Mouse (Mus musculus) neural tube, embryonic 13.5 days (tissue): ENCODE measurements around the gene Mrpl11. TPM values are rescaled to one million over a fixed set of nuclear protein-coding genes. Genes with fewer than 3 reads are reported as not detected.
"Not testable (repeated sequence)": the region's sequence is repeated elsewhere in the genome, so short reads cannot be mapped to it uniquely, and the experiment has no call there.

ENCODE experiments used
- ATAC-seq: fragments of 200-750 bp; cut with Nextera tagmentation; 2 replicates; pipeline ENCODE4 v1.8.0; 2017; ENCODE audit warnings: low read depth, mild to moderate bottlenecking, moderate TSS enrichment, moderate library complexity
- H3K27ac ChIP-seq: fragments of 300-500 bp; sonication (generic); replicated peaks from 2 replicates; pipeline ENCODE4 v1.5.1; 2015; ENCODE audit warnings: moderate library complexity, mild to moderate bottlenecking, inconsistent platforms
- H3K27me3 ChIP-seq: fragments of 300-500 bp; sonication (generic); 2 replicates; pipeline ENCODE4 v1.6.1; 2015; ENCODE audit warnings: mild to moderate bottlenecking, inconsistent platforms
- H3K36me3 ChIP-seq: fragments of 300-500 bp; sonication (generic); 2 replicates; pipeline ENCODE4 v1.6.1; 2015; ENCODE audit warnings: mild to moderate bottlenecking, inconsistent platforms
- H3K4me1 ChIP-seq: fragments of 300-500 bp; sonication (generic); replicated peaks from 2 replicates; pipeline ENCODE4 v1.6.1; 2015; ENCODE audit warnings: inconsistent platforms
- H3K4me2 ChIP-seq: fragments of 300-500 bp; sonication (generic); 2 replicates; pipeline ENCODE4 v1.6.1; 2015; ENCODE audit warnings: inconsistent platforms, mild to moderate bottlenecking, moderate library complexity
- H3K4me3 ChIP-seq: fragments of 300-500 bp; sonication (generic); 2 replicates; pipeline ENCODE4 v1.5.1; 2015; ENCODE audit warnings: mild to moderate bottlenecking, inconsistent platforms
- H3K9ac ChIP-seq: fragments of 300-500 bp; sonication (generic); 2 replicates; pipeline ENCODE4 v1.6.1; 2015; ENCODE audit warnings: moderate library complexity, mild to moderate bottlenecking, inconsistent platforms
- H3K9me3 ChIP-seq: fragments of 300-500 bp; sonication (generic); 2 replicates; pipeline ENCODE4 v1.6.1; 2016; ENCODE audit warnings: inconsistent platforms
- WGBS: fragments of 180-500 bp; shearing (Covaris S2); methylation state at CpG from one replicate; pipeline ENCODE4 v1.1.7; 2015; 5-methylcytosine and 5-hydroxymethylcytosine counted together
- polyA plus RNA-seq: library from polyadenylated mRNA; unstranded; fragments of >200 nt; fragmentation: Nextera tagmentation; extraction: Ambion mirVana; gene quantifications from 2 replicates; pipeline ENCODE4 v1.2.1, GENCODE M21; 2015

Gene Mrpl11
- polyA plus RNA-seq, 1 experiment from 2014 or later: 117 TPM

DNA sequence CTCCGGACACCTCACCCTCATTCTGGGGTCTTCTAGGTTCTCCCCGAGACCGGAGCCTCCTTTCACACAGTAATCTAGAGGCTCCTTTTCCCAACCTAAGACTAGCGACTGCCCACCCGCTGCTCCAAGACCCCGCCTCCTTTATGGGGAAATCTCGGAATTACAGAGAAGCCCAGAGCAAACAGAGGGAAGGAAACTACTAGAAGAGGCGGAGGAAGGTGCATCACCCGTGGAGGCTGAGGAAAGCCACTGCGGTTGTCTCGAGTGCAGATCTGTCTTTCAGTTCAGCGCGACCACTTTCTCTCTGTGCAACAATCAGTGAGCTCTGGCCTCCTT is 18.7 kb upstream of the Mrpl11 start:
- Histone ChIP-seq H3K27me3 (peaks cover 27% of the 10 kb centered on the region), H3K9me3 (no peaks in the 10 kb centered on the region), H3K9ac (peak overlapping the region; percentile 82), H3K27ac (peak overlapping the region; percentile 82), H3K4me3 (peak overlapping the region; percentile 66), H3K4me1 (peaks cover 19% of the 10 kb centered on the region), H3K4me2 (peak overlapping the region; percentile 85), H3K36me3 (no peaks in the 10 kb centered on the region)
- 8% methylated on average over 13 of the region's 13 CpGs for WGBS
- no peak; the same call in 1 of the 2 replicates for ATAC-seq

DNA sequence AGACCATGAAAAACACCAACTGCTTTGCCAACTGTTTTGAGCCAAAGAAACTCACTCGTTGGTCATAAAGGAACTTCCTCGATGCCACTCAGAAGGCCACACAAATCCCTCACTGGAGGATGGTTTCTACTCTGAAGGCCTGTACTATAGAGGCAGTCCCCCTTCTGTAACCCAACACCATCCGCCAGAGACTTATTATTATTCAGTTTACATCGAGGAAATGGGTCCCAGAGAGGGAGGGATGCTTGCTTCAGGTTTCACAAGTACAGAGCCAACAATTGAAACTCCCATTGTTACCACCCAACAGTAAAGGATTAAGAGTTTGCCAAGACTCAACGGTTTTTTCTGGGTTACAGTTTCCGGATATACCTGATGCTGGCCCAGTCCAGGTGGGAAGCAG is 16.4 kb upstream of the Mrpl11 start:
- H3K9ac ChIP-seq: no peak overlapping the region
- no peak overlapping the region for H3K4me2 ChIP-seq
- no peaks in the 10 kb centered on the region for H3K9me3 ChIP-seq
- no peaks in the 10 kb centered on the region for H3K36me3 ChIP-seq
- H3K27me3 ChIP-seq: peaks cover 23% of the 10 kb centered on the region
- no peak overlapping the region for H3K4me3 ChIP-seq
- H3K4me1 ChIP-seq: peaks cover 19% of the 10 kb centered on the region
- 37% methylated on average over 6 of the region's 6 CpGs for WGBS
- no peak for ATAC-seq
- no peak overlapping the region for H3K27ac ChIP-seq

DNA sequence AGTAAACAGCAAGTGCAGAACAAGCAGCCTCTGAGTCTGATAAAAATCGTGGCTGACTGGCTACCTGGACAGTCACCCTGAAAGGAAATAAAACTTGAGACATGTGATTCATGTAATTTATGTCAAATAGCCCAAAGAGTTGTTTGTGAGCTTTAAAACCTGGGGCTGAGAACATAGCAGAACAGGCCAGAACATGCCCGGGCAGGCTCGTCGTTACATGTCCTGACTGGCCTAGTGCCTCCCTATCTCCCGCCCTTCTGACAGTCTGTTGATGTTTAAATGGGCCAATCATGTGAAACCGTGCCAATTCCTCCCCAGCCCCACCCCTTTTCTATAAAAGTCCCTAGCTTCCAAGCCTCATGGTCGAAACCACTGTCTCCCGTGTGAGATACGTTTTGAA is 13.3 kb upstream of the Mrpl11 start:
- 86% methylated on average over 9 of the region's 9 CpGs for whole genome bisulfite sequencing
- ATAC-seq: not testable (repeated sequence)
- H3K27me3 ChIP-seq: peaks cover 14% of the 10 kb centered on the region

DNA sequence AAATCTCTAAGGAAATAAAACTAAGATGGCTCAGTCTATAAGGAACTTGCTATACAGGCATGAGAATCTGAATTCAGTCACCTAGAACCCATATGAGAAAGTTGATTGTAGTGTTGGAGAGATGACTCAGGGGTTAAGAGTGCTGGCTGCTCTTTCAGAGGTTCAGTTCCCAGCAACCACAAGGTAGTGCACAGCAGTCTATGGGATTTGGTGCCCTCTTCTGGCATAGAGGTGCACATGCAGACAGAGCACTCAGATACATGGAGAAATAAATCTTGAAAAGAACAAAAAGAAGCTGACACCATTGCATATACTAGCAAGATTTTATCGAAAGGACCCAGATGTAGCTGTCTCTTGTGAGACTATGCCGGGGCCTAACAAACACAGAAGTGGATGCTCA is 6.3 kb downstream of the Mrpl11 start:
- Histone ChIP-seq H3K36me3 (peaks cover 42% of the 10 kb centered on the region), H3K4me2 (no peak overlapping the region), H3K27ac (no peak overlapping the region), H3K4me3 (no peak overlapping the region), H3K9me3 (no peaks in the 10 kb centered on the region), H3K9ac (no peak overlapping the region), H3K4me1 (peaks cover 2% of the 10 kb centered on the region), H3K27me3 (no peaks in the 10 kb centered on the region)
- ATAC-seq: no peak
- WGBS: 85% methylated on average over 2 of the region's 2 CpGs

More for the DNA sequence above, 13.3 kb upstream of the Mrpl11 start:
- H3K4me2 ChIP-seq, H3K4me3 ChIP-seq, H3K27ac ChIP-seq, H3K9ac ChIP-seq, H3K36me3 ChIP-seq, H3K9me3 ChIP-seq, H3K4me1 ChIP-seq: not testable (repeated sequence)

DNA sequence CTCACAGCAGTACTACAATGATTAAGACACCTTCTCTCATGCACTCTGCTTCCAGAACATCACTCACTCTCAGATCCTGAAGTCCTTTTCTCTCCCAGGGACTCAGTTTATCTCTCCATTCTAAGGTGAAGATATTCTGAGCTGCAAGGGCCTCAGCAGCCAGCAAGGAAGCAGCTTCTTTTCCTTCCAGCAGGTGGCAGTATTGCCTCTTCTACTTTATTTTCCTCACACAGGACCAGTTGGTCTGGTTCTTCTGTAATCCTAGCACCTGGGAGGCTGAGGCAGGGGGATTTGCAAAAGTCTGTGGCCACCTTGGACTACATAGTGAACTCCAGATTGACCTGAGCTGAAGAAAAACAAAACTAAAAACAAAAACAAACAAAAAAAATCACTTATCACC is 19.8 kb downstream of the Mrpl11 start:
- H3K4me1 ChIP-seq: no peaks in the 10 kb centered on the region
- no peak overlapping the region for H3K4me2 ChIP-seq
- 0 out of 2 replicates have a peak, but pooled peaks cover 8% of the 10 kb centered on the region for H3K36me3 ChIP-seq
- H3K27ac ChIP-seq: no peak overlapping the region
- no peak overlapping the region for H3K4me3 ChIP-seq
- no peak overlapping the region for H3K9ac ChIP-seq
- H3K27me3 ChIP-seq: peaks cover 43% of the 10 kb centered on the region
- ATAC-seq: 0 out of 2 replicates have a peak, but pooled peaks have one; percentile 23
- H3K9me3 ChIP-seq: no peaks in the 10 kb centered on the region

DNA sequence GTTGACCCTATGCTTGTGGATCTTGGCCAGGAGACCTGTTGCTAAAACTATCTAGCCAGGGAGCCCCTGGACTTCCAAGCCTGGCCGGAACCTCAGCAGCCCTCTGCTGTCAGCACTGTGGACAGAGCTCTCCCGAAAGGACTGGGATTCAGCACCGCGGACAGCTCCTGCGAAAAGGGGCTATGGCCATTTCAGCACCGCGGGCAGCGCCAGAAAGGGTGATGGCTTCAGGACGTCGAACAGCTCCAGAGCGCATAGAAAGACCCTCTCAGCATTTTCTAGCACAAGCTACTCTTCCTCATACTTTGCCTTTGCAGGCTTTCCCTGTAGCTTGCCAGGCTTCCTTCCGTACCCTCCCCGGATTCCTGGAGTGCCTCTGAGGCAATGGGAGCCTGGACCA is 27.1 kb downstream of the Mrpl11 start:
- Histone ChIP-seq H3K27me3 (peaks cover 100% of the 10 kb centered on the region), H3K9me3 (no peaks in the 10 kb centered on the region), H3K9ac (peak overlapping the region; percentile 78), H3K27ac (no peak overlapping the region), H3K36me3 (0 out of 2 replicates have a peak, but pooled peaks cover 10% of the 10 kb centered on the region), H3K4me1 (peaks cover 32% of the 10 kb centered on the region), H3K4me2 (peak overlapping the region; percentile 72), H3K4me3 (peak overlapping the region; percentile 49)
- WGBS: 4% methylated on average over 13 of the region's 13 CpGs
- no peak for ATAC-seq

DNA sequence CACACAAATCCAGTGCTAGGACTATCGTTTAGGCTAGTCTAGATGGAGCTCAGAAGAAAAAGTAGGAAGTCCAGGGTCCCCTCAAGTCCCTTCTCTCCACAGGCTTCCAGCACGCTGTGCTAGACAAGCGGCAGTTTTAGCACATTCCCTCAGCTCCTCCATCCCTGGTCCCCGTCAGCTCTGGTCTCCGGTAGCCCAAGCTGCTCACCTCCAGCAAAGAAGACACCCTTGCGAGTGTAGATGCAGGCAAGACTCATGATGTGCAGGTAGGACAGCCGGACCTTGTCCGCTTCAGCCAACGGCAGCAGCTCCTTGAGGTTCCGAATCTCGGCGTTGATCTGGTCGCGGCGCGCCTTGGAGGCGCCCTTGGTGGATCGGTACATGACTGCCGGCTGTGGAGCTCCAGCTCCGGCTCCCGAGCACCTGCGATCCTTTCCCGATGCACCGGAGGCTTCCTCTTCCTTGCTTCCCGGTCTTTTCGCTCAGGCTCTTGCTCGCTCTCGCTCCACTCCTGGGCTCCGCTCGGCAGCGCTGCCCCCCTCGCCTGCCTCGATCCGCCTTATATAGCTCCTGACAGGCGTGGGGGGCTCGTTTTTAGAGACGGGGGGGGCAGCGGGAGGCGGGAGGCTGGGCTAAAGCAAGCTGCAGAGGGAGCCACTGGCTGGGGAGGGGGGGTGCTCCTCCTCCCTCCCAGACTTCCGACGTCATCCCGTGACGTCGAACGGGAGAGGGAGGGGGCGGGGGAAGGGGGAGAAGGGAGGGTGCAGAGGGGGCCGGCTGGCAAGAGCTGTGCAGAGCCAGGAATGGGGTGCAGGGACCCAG is 27.7 kb downstream of the Mrpl11 start:
- Histone ChIP-seq H3K4me3 (peak overlapping the region; percentile 49), H3K9me3 (no peaks in the 10 kb centered on the region), H3K4me2 (peak overlapping the region; percentile 72), H3K27ac (peak overlapping the region; percentile 68), H3K27me3 (peaks cover 99% of the 10 kb centered on the region), H3K36me3 (0 out of 2 replicates have a peak, but pooled peaks cover 10% of the 10 kb centered on the region), H3K9ac (peak overlapping the region; percentile 78), H3K4me1 (peaks cover 36% of the 10 kb centered on the region)
- WGBS: 13% methylated on average over 47 of the region's 47 CpGs
- ATAC-seq: peak; percentile 79

DNA sequence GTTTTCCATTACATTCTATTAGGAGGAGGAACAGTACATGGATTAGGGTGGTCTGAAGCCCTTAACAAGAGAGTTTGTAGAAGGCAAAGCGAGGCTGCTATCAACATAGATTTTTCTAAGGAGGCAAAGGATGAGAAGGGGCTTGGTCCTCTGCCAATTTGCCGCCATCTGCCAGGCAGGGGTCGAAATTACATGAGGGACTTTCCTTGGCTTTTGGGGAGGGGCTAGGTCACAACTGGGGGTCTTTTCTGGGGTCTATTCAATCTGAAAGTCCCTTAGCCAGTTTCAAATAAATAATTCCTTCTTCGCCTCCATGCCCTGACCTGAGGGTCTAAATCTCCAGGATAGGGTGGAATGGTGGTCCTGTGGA is 28.3 kb downstream of the Mrpl11 start, which contains the start of gene Npas4:
Gene Npas4 (minus strand): TSS at position 61 of the 370 bp plus-strand sequence.
- Histone ChIP-seq H3K4me2 (peak within 1 kb of the TSS; percentile 72), H3K36me3 (0 out of 2 replicates have a peak, but pooled peaks cover 10% of the 10 kb centered on the region), H3K4me3 (peak within 1 kb of the TSS; percentile 49), H3K27ac (peak within 1 kb of the TSS; percentile 68), H3K9me3 (no peaks in the 10 kb centered on the region), H3K27me3 (peaks cover 99% of the 10 kb centered on the region), H3K9ac (peak within 1 kb of the TSS; percentile 78), H3K4me1 (peaks cover 36% of the 10 kb centered on the region)
- no peak; the same call in none of the 2 replicates for ATAC-seq
- WGBS: 16% methylated on average over 4 of the region's 4 CpGs

DNA sequence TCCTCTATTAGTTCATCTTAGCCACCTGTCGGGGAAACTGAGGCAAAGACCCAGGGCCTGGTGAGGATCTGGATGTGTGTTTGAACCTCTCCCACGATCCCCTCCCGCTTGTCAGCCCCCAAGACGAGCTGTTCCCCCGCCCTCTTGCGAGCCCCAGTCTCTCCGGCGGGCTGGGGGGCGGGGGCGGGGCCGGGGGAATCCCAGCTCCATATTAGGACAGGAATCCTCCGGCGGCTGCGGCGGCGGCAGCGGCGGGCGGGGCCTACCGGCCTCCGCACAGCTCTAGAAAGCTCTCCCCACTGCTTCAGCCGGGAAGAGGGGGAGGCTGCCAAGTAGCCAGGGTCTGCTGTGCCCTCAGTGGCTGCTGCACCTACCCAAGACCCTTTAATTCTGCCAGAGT is 28.8 kb downstream of the Mrpl11 start:
- no peaks in the 10 kb centered on the region for H3K9me3 ChIP-seq
- H3K4me2 ChIP-seq: peak overlapping the region; percentile 72
- H3K27ac ChIP-seq: 0 out of 2 replicates have a peak overlapping the region, but pooled peaks have one; percentile 29
- H3K9ac ChIP-seq: peak overlapping the region; percentile 64
- 0 out of 2 replicates have a peak, but pooled peaks cover 10% of the 10 kb centered on the region for H3K36me3 ChIP-seq
- H3K4me1 ChIP-seq: peaks cover 36% of the 10 kb centered on the region
- peaks cover 99% of the 10 kb centered on the region for H3K27me3 ChIP-seq
- H3K4me3 ChIP-seq: peak overlapping the region; percentile 49
- ATAC-seq: peak; percentile 9
- 2% methylated on average over 21 of the region's 22 CpGs for WGBS

DNA sequence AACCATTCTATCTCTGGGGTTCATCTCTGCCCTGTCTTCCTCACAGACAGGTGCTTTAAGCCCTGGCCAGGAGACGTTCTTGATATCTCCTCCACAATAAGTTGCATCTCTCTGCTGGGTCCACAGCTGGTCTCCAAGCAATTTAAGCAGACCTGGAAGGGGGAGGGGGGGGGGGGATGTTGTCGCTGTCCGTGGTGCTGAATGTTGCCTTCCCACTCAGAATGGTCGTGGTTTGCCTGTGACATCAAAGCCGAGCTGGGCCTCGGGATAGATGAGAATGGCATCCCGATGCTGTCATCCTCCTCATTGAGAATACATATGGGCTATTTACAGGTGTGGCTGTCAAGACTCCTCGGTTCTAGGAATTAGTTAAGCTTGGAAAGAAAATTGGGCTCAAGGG is 30.4 kb downstream of the Mrpl11 start:
- no peak overlapping the region for H3K27ac ChIP-seq
- H3K36me3 ChIP-seq: no peaks in the 10 kb centered on the region
- H3K4me3 ChIP-seq: no peak overlapping the region
- no peak overlapping the region for H3K9ac ChIP-seq
- no peaks in the 10 kb centered on the region for H3K9me3 ChIP-seq
- no peak overlapping the region for H3K4me2 ChIP-seq
- H3K27me3 ChIP-seq: peaks cover 94% of the 10 kb centered on the region
- H3K4me1 ChIP-seq: peaks cover 36% of the 10 kb centered on the region
- ATAC-seq: no peak
- 12% methylated on average over 8 of the region's 8 CpGs for WGBS

DNA sequence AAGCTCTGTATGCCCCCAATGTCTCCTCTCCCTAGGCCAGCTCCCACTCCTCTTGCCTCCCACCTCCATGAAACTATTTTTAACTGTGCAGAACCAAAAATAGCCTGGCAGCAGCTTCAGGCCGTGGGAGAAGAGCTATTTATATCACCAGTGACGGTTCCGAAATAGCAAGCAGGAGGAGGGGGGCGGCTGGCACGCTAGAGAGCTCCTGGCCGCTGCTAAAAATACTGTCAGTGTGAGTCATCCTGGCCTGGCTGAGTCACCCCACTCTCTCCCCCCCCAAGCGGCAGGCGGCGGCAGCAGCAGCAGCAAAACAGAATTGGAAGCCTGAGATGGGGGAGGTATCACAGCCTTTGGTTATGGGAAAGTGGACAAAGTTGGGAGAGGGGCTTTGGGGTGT is 31.0 kb downstream of the Mrpl11 start:
- no peaks in the 10 kb centered on the region for H3K36me3 ChIP-seq
- H3K4me1 ChIP-seq: peaks cover 42% of the 10 kb centered on the region
- no peaks in the 10 kb centered on the region for H3K9me3 ChIP-seq
- no peak overlapping the region for H3K27ac ChIP-seq
- H3K4me3 ChIP-seq: no peak overlapping the region
- no peak overlapping the region for H3K4me2 ChIP-seq
- no peak overlapping the region for H3K9ac ChIP-seq
- 3% methylated on average over 9 of the region's 9 CpGs for WGBS
- H3K27me3 ChIP-seq: peaks cover 90% of the 10 kb centered on the region
- no peak for ATAC-seq

DNA sequence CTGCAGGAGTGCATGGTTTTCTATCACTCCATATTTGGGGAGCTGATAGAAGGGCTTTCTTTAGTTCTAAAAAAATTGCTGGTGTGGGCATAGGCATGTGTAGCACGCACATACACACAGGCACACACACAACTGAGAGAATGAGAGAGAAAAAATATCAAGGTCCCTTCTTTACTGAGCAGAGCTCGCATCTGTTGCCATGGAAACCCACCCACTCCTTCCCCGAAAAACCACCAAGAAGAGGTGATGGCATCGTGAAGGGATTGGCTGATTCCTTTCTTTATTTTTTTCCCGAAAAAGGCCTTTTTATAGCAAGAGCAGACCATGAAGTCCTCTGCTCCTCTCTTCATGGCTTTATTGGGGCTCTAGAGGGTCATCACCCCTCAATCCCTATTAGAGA is 32.1 kb downstream of the Mrpl11 start:
- Histone ChIP-seq H3K9ac (no peak overlapping the region), H3K36me3 (no peaks in the 10 kb centered on the region), H3K27ac (no peak overlapping the region), H3K4me3 (no peak overlapping the region), H3K4me1 (peaks cover 40% of the 10 kb centered on the region), H3K9me3 (no peaks in the 10 kb centered on the region), H3K27me3 (peaks cover 84% of the 10 kb centered on the region), H3K4me2 (no peak overlapping the region)
- WGBS: 55% methylated on average over 5 of the region's 5 CpGs
- ATAC-seq: no peak
